Mouse (Mus musculus) layer of hippocampus, adult 2 months (tissue): ENCODE results near the gene Sipa1l3. TPM values are rescaled to one million over a fixed set of nuclear protein-coding genes. Genes with fewer than 3 reads are reported as not detected.
A peak's percentile ranks its signal among the peaks of the same experiment; 100 is the strongest.

ENCODE experiments used
- DNase-seq, 2 experiments: peaks; one replicate each; pipeline ENCODE4 v3.0.0; 2022; ENCODE audit warnings: low spot score in 2 of 2
- H3K27ac ChIP-seq: fragments of 200-600 bp; 2 replicates; pipeline ENCODE4 v1.8.1; 2022
- H3K4me3 ChIP-seq: fragments of 200-600 bp; 2 replicates; pipeline ENCODE4 v1.8.1; 2022; ENCODE audit warnings: mild to moderate bottlenecking
- CTCF ChIP-seq: fragments of 200-600 bp; conservative IDR thresholded peaks from 2 replicates; pipeline ENCODE4 v1.8.1; 2022; ENCODE audit warnings: antibody characterized with exemption, mild to moderate bottlenecking, moderate library complexity
- total RNA-seq, 2 experiments: library from RNA; stranded (reverse); gene quantifications; 2 replicates each; pipeline ENCODE4 v1.2.3; 2021

Gene Sipa1l3
- total RNA-seq, 2 experiments from 2014 or later = 240 to 260 TPM

- Histone ChIP-seq H3K4me3 (no peak overlapping the region), H3K27ac (no peak overlapping the region; the same call in 1 of the 2 replicates)
- no peak for DNase-seq
- TF ChIP-seq CTCF = no peak
Measured at GRCm38 (mm10) chr7:29501214-29501613, 17.2 kb downstream of the Sipa1l3 start.

- no peak for DNase-seq
- H3K4me3 ChIP-seq = no peak overlapping the region
- no peak for TF ChIP-seq CTCF
- H3K27ac ChIP-seq = no peak overlapping the region
Measured at GRCm38 (mm10) chr7:29499071-29499470, 19.4 kb downstream of the Sipa1l3 start.

GRCm38 (mm10) chr7:29496953-29497590 is 21.4 kb downstream of the Sipa1l3 start:
- Histone ChIP-seq H3K4me3 (no peak overlapping the region), H3K27ac (no peak overlapping the region; the same call in 1 of the 2 replicates)
- TF ChIP-seq CTCF = no peak
- no peak for DNase-seq

GRCm38 (mm10) chr7:29496332-29496731 is 22.1 kb downstream of the Sipa1l3 start:
- no peak for TF ChIP-seq CTCF
- no peak for DNase-seq
- H3K4me3 ChIP-seq = no peak overlapping the region
- H3K27ac ChIP-seq = no peak overlapping the region

GRCm38 (mm10) chr7:29495880-29496279 is 22.6 kb downstream of the Sipa1l3 start:
- no peak for DNase-seq
- Histone ChIP-seq H3K4me3 (no peak overlapping the region), H3K27ac (no peak overlapping the region)
- no peak for TF ChIP-seq CTCF

GRCm38 (mm10) chr7:29494854-29495253 is 23.6 kb downstream of the Sipa1l3 start:
- no peak for TF ChIP-seq CTCF
- H3K27ac ChIP-seq = no peak overlapping the region
- H3K4me3 ChIP-seq = no peak overlapping the region
- no peak for DNase-seq

GRCm38 (mm10) chr7:29494015-29494414 is 24.4 kb downstream of the Sipa1l3 start:
- Histone ChIP-seq H3K27ac (no peak overlapping the region), H3K4me3 (no peak overlapping the region)
- TF ChIP-seq CTCF = no peak
- DNase-seq = no peak

GRCm38 (mm10) chr7:29492992-29493391 is 25.4 kb downstream of the Sipa1l3 start:
- H3K27ac ChIP-seq = no peak overlapping the region
- no peak for DNase-seq
- no peak for TF ChIP-seq CTCF

GRCm38 (mm10) chr7:29491861-29492260 is 26.6 kb downstream of the Sipa1l3 start:
- DNase-seq = no peak
- TF ChIP-seq CTCF = no peak
- Histone ChIP-seq H3K4me3 (no peak overlapping the region), H3K27ac (no peak overlapping the region)

More at GRCm38 (mm10) chr7:29492992-29493391, 25.4 kb downstream of the Sipa1l3 start:
- H3K4me3 ChIP-seq = no peak overlapping the region

GRCm38 (mm10) chr7:29491471-29491755 is 27.0 kb downstream of the Sipa1l3 start:
- Histone ChIP-seq H3K4me3 (no peak overlapping the region), H3K27ac (no peak overlapping the region)
- TF ChIP-seq CTCF = no peak
- no peak for DNase-seq

GRCm38 (mm10) chr7:29490704-29491470 is 27.6 kb downstream of the Sipa1l3 start:
- no peak for DNase-seq
- no peak overlapping the region for H3K27ac ChIP-seq
- no peak overlapping the region for H3K4me3 ChIP-seq
- TF ChIP-seq CTCF = no peak

GRCm38 (mm10) chr7:29489851-29490250 is 28.6 kb downstream of the Sipa1l3 start:
- H3K4me3 ChIP-seq = no peak overlapping the region
- no peak for DNase-seq
- TF ChIP-seq CTCF = no peak
- peak overlapping the region; percentile 46; the same call in 1 of the 2 replicates for H3K27ac ChIP-seq

- DNase-seq = no peak
- TF ChIP-seq CTCF = no peak
- no peak overlapping the region; the same call in 1 of the 2 replicates for H3K27ac ChIP-seq
Measured at GRCm38 (mm10) chr7:29489364-29489763, 29.1 kb downstream of the Sipa1l3 start.

GRCm38 (mm10) chr7:29486753-29487152 is 31.7 kb downstream of the Sipa1l3 start:
- DNase-seq = no peak
- Histone ChIP-seq H3K27ac (no peak overlapping the region), H3K4me3 (no peak overlapping the region)
- TF ChIP-seq CTCF = peak; percentile 34; the same call in 1 of the 2 replicates

More at GRCm38 (mm10) chr7:29489364-29489763, 29.1 kb downstream of the Sipa1l3 start:
- no peak overlapping the region for H3K4me3 ChIP-seq
